Mouse (Mus musculus) hindbrain, embryonic 10.5 days (tissue): Measurements from ENCODE around the gene Myh10. TPM values are rescaled to one million over a fixed set of nuclear protein-coding genes. Genes with fewer than 3 reads are reported as not detected.
"Not testable (repeated sequence)": the region's sequence is repeated elsewhere in the genome, so short reads cannot be mapped to it uniquely, and the experiment has no call there.

Experiments used
- DNase-seq: peaks from one replicate; pipeline ENCODE4 v3.0.0-alpha.2; 2017; ENCODE audit warnings: low spot score
- H3K27ac ChIP-seq: fragments of 300-500 bp; sonication (generic); 2 replicates; pipeline ENCODE4 v1.5.1; 2016; ENCODE audit warnings: mild to moderate bottlenecking, moderate library complexity
- H3K27me3 ChIP-seq: fragments of 300-500 bp; sonication (generic); 2 replicates; pipeline ENCODE4 v1.6.1; 2016; ENCODE audit warnings: mild to moderate bottlenecking; ENCODE audit not compliant: poor library complexity, insufficient read depth, severe bottlenecking
- H3K36me3 ChIP-seq: fragments of 300-500 bp; sonication (generic); 2 replicates; pipeline ENCODE4 v1.6.1; 2016; ENCODE audit warnings: mild to moderate bottlenecking, moderate library complexity
- H3K4me1 ChIP-seq: fragments of 300-500 bp; sonication (generic); replicated peaks from 2 replicates; pipeline ENCODE4 v1.6.1; 2016; ENCODE audit warnings: mild to moderate bottlenecking
- H3K4me3 ChIP-seq: fragments of 300-500 bp; sonication (generic); 2 replicates; pipeline ENCODE4 v1.5.1; 2016; ENCODE audit warnings: mild to moderate bottlenecking, moderate library complexity
- H3K9me3 ChIP-seq: fragments of 300-500 bp; sonication (generic); 2 replicates; pipeline ENCODE4 v1.6.1; 2016; ENCODE audit warnings: mild to moderate bottlenecking, moderate library complexity
- WGBS: fragments of 180-500 bp; shearing (Covaris S2); methylation state at CpG from one replicate; pipeline ENCODE4 v1.1.7; 2016; 5-methylcytosine and 5-hydroxymethylcytosine counted together
- polyA plus RNA-seq: library from polyadenylated mRNA; unstranded; fragments of >200 nt; fragmentation: Nextera tagmentation; extraction: Ambion mirVana; gene quantifications from 2 replicates; pipeline ENCODE4 v1.2.1, GENCODE M21; 2016

Myh10 gene
- polyA plus RNA-seq, 1 experiment from 2014 or later = 111 TPM

- not testable (repeated sequence) for H3K27me3 ChIP-seq, H3K4me3 ChIP-seq, H3K9me3 ChIP-seq, DNase-seq, H3K4me1 ChIP-seq, H3K27ac ChIP-seq
- 90% methylated on average over 3 of the region's 3 CpGs for WGBS
- H3K36me3 ChIP-seq = peaks cover 68% of the 10 kb centered on the region
Observed at GRCm38 (mm10) chr11:68733401-68733800, 42.0 kb downstream of the Myh10 start.

GRCm38 (mm10) chr11:68739509-68739908 is 48.1 kb downstream of the Myh10 start:
- H3K9me3 ChIP-seq = no peaks in the 10 kb centered on the region
- 96% methylated on average over 7 of the region's 7 CpGs for WGBS
- no peak overlapping the region for H3K4me3 ChIP-seq
- H3K36me3 ChIP-seq = peaks cover 88% of the 10 kb centered on the region
- no peak for DNase-seq
- no peak overlapping the region for H3K27ac ChIP-seq
- no peaks in the 10 kb centered on the region for H3K4me1 ChIP-seq
- H3K27me3 ChIP-seq = no peaks in the 10 kb centered on the region

GRCm38 (mm10) chr11:68742658-68743057 is 51.3 kb downstream of the Myh10 start:
- Histone ChIP-seq H3K4me1 (no peaks in the 10 kb centered on the region), H3K36me3 (peaks cover 87% of the 10 kb centered on the region), H3K4me3 (no peak overlapping the region), H3K27ac (no peak overlapping the region), H3K9me3 (no peaks in the 10 kb centered on the region), H3K27me3 (no peaks in the 10 kb centered on the region)
- 90% methylated on average over 2 of the region's 2 CpGs for WGBS
- DNase-seq = no peak

- Histone ChIP-seq H3K4me1 (no peaks in the 10 kb centered on the region), H3K27ac (no peak overlapping the region), H3K36me3 (peaks cover 89% of the 10 kb centered on the region), H3K9me3 (no peaks in the 10 kb centered on the region), H3K27me3 (no peaks in the 10 kb centered on the region), H3K4me3 (no peak overlapping the region)
- WGBS = 69% methylated on average over 3 of the region's 3 CpGs
- no peak for DNase-seq
Observed at GRCm38 (mm10) chr11:68744150-68744549, 52.8 kb downstream of the Myh10 start.

- Histone ChIP-seq H3K4me1 (no peaks in the 10 kb centered on the region), H3K27ac (no peak overlapping the region), H3K4me3 (no peak overlapping the region), H3K27me3 (no peaks in the 10 kb centered on the region), H3K36me3 (peaks cover 88% of the 10 kb centered on the region), H3K9me3 (no peaks in the 10 kb centered on the region)
- WGBS = 95% methylated on average over 16 of the region's 16 CpGs
- DNase-seq = no peak
Observed at GRCm38 (mm10) chr11:68745374-68746200, 54.2 kb downstream of the Myh10 start.

- Histone ChIP-seq H3K36me3 (peaks cover 90% of the 10 kb centered on the region), H3K27me3 (no peaks in the 10 kb centered on the region), H3K27ac (no peak overlapping the region), H3K4me3 (no peak overlapping the region), H3K4me1 (peaks cover 6% of the 10 kb centered on the region), H3K9me3 (no peaks in the 10 kb centered on the region)
- 94% methylated on average over 5 of the region's 5 CpGs for WGBS
- DNase-seq = no peak
Observed at GRCm38 (mm10) chr11:68748121-68748520, 56.8 kb downstream of the Myh10 start.

- Histone ChIP-seq H3K4me3 (no peak overlapping the region), H3K4me1 (peaks cover 13% of the 10 kb centered on the region), H3K27me3 (no peaks in the 10 kb centered on the region), H3K9me3 (no peaks in the 10 kb centered on the region), H3K27ac (no peak overlapping the region), H3K36me3 (peaks cover 90% of the 10 kb centered on the region)
- DNase-seq = no peak
- WGBS = 86% methylated on average over 2 of the region's 2 CpGs
Observed at GRCm38 (mm10) chr11:68750206-68750605, 58.8 kb downstream of the Myh10 start.

GRCm38 (mm10) chr11:68750938-68751337 is 59.6 kb downstream of the Myh10 start:
- H3K9me3 ChIP-seq = no peaks in the 10 kb centered on the region
- WGBS = 87% methylated on average over 8 of the region's 8 CpGs
- no peak for DNase-seq
- no peak overlapping the region for H3K27ac ChIP-seq
- H3K27me3 ChIP-seq = no peaks in the 10 kb centered on the region
- H3K4me1 ChIP-seq = peaks cover 13% of the 10 kb centered on the region
- H3K36me3 ChIP-seq = peaks cover 83% of the 10 kb centered on the region
- no peak overlapping the region for H3K4me3 ChIP-seq

GRCm38 (mm10) chr11:68754283-68754682 is 62.9 kb downstream of the Myh10 start:
- DNase-seq = no peak
- H3K4me3 ChIP-seq = no peak overlapping the region
- 68% methylated on average over 7 of the region's 7 CpGs for WGBS
- no peak overlapping the region for H3K27ac ChIP-seq
- no peaks in the 10 kb centered on the region for H3K27me3 ChIP-seq
- peaks cover 70% of the 10 kb centered on the region for H3K36me3 ChIP-seq
- H3K9me3 ChIP-seq = no peaks in the 10 kb centered on the region
- peaks cover 13% of the 10 kb centered on the region for H3K4me1 ChIP-seq

- H3K4me3 ChIP-seq = no peak overlapping the region
- DNase-seq = no peak
- H3K4me1 ChIP-seq = peaks cover 13% of the 10 kb centered on the region
- no peaks in the 10 kb centered on the region for H3K9me3 ChIP-seq
- H3K27ac ChIP-seq = no peak overlapping the region
- H3K36me3 ChIP-seq = peaks cover 73% of the 10 kb centered on the region
- no peaks in the 10 kb centered on the region for H3K27me3 ChIP-seq
- WGBS = 90% methylated on average over 11 of the region's 11 CpGs
Observed at GRCm38 (mm10) chr11:68756456-68757348, 65.3 kb downstream of the Myh10 start.

- Histone ChIP-seq H3K9me3 (no peaks in the 10 kb centered on the region), H3K4me1 (0 out of 2 replicates have a peak, but pooled peaks cover under 1% of the 10 kb centered on the region), H3K36me3 (peaks cover 75% of the 10 kb centered on the region), H3K4me3 (no peak overlapping the region), H3K27me3 (no peaks in the 10 kb centered on the region), H3K27ac (no peak overlapping the region)
- DNase-seq = no peak
- 92% methylated on average over 3 of the region's 3 CpGs for WGBS
Observed at GRCm38 (mm10) chr11:68759691-68760090, 68.3 kb downstream of the Myh10 start.

- DNase-seq = no peak
- WGBS = 92% methylated on average over 4 of the region's 4 CpGs
- H3K4me1 ChIP-seq = no peaks in the 10 kb centered on the region
- no peak overlapping the region for H3K27ac ChIP-seq
- no peak overlapping the region for H3K4me3 ChIP-seq
- peaks cover 88% of the 10 kb centered on the region for H3K36me3 ChIP-seq
- H3K9me3 ChIP-seq = no peaks in the 10 kb centered on the region
- H3K27me3 ChIP-seq = no peaks in the 10 kb centered on the region
Observed at GRCm38 (mm10) chr11:68761155-68761554, 69.8 kb downstream of the Myh10 start.

- H3K27me3 ChIP-seq = no peaks in the 10 kb centered on the region
- no peaks in the 10 kb centered on the region for H3K9me3 ChIP-seq
- 90% methylated on average over 6 of the region's 6 CpGs for WGBS
- H3K27ac ChIP-seq = no peak overlapping the region
- no peaks in the 10 kb centered on the region for H3K4me1 ChIP-seq
- H3K4me3 ChIP-seq = no peak overlapping the region
- DNase-seq = no peak
- peaks cover 90% of the 10 kb centered on the region for H3K36me3 ChIP-seq
Observed at GRCm38 (mm10) chr11:68761664-68762063, 70.3 kb downstream of the Myh10 start.
